Mouse (Mus musculus): ENCODE data around the gene Ccnd3.

Ccnd3 gene

GRCm38 (mm10) chr17:47516232-47516631 is 11.4 kb downstream of the Ccnd3 start:
- DNase-seq: peak; percentile 65

- peak; percentile 25 for DNase-seq
Observed at GRCm38 (mm10) chr17:47518205-47518604, 13.4 kb downstream of the Ccnd3 start.

DNA sequence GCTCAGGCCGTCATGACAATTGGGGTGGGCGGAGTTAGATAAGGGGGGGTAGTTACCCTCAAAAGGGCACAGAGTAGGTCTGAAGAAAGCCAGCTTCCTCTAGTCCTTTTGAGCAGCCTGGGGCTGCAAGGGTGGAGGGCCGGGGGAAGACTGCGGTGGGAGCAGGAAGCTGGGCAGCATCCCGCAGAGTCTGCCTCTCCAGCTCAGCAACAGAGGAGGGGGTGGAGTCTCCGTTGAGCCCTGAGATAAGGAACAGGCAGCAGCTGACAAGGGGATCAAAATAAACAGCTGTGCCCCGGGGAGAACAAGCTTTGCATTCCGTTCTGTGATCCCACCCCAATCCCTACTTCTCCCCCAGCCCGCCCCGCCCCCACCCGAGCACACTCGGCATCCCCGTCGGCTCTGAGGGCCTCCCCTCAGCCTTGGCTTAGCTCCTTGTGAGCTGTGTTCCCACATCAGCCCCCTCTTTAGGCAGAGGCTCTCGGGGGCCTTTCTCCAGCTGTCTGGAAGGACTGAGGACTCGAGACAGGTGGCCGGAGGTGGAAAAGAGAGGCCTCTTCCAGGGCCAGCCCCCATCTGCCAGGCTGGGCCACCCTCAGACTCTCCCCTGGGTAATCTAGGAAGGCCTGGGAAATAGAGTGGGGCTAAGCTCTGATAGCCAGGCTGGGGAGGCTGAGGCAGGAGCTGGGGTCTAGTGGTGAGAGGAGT is 16.9 kb downstream of the Ccnd3 start:
- peak; percentile 87 for DNase-seq

GRCm38 (mm10) chr17:47522536-47522935 is 17.7 kb downstream of the Ccnd3 start:
- DNase-seq: no peak

DNA sequence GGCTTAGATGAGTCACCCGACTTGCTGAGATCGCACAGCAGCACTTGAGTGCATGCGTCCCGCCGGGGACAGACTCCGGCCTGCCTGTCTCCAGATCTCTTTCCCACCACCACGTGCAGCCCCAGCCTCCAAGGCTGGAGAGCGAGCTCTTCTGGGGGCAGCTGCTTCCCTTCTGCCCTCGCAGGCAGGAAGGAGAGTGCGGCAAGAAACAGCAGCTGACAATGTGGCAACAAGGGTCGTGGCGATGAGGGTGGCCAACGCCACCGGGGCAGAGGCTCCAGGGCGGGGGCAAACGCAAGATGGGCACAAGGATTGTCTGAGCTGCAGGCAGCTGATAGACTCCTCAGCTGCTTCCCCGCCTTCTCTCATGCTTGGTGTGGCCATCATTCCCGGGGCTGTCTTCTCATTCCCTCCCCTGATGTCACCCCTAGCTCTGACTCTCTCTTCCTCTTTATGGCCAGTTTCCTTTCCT is 18.4 kb downstream of the Ccnd3 start:
- DNase-seq: peak; percentile 70

DNA sequence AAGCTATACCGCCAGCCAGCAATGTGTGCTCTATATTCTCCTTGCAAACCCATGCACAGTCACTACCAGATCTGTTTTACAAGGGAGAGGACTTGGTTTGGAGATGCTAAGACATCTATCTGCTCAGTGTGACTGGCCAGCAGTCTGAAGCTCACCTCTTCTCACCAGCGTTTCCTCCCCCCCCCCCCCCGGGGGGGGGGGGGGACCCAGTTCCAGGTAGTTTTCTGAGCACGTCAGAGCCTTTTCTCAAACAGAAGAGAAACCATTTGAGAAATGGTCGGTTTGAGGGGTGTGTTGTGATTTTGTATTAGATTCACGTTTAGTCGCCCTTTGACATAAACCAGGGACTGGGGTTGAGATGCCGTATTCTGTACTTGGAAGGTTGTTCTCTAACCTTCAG is 19.2 kb downstream of the Ccnd3 start:
- DNase-seq: no peak

GRCm38 (mm10) chr17:47524991-47525390 is 20.1 kb downstream of the Ccnd3 start:
- DNase-seq: no peak

GRCm38 (mm10) chr17:47526856-47527520 is 22.1 kb downstream of the Ccnd3 start:
- DNase-seq: no peak

DNA sequence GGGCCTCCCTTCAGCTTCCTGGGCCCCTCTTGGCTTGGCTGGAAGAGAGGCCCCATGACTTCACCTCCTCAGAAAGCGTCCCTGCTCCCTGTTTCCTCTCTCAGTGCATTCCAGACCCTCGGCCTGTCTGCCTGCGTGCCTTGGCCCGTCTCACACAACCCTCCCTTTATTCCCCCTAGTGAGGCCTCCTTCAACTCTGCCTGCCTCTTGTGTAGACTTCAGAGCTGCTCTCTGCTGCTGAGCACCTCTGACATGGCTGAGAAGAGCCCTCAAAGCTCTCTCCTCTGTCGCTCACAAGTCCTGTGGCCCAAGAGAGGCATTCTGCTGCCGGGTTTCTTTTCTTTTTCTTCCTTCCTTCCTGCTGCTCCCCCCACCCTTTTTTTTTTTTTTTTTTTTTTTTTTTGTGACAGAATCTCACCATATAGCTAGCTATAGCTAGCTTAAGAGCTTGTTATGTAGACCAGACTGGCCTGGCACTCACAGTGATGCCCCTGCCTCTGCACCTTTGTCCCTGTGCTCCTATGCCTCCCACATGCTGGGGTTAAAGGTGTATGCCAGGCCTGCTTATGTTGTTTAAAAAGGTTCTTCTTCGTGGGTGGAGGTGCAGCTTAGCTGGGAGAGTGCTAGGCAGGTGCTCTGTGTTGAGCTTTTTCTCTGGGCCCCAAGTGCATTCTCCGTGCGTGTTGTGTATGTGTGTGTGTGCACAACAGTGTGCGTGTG is 22.9 kb downstream of the Ccnd3 start:
- DNase-seq: peak; percentile 66

- no peak for DNase-seq
Observed at GRCm38 (mm10) chr17:47528919-47529318, 24.1 kb downstream of the Ccnd3 start.

DNA sequence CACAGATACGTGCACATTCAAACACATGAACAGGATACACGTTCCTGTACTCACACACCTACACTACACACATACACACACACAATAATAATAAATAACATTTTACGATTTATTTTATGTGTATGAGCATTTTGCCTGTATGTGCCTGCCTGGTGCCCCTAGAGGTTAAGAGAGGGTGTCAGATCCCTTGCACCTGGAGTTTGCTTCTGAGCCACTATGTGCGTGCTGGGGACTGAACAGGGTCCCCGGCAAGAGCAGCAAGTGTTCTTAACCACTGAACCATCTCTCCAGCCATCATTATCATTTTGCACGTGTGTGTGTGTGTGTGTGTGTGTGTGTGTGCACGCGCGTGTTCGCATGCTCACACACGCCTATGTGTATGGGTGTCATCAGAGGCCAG is 24.7 kb downstream of the Ccnd3 start:
- DNase-seq: no peak

GRCm38 (mm10) chr17:47531387-47531818 is 26.6 kb downstream of the Ccnd3 start:
- peak; percentile 84 for DNase-seq

DNA sequence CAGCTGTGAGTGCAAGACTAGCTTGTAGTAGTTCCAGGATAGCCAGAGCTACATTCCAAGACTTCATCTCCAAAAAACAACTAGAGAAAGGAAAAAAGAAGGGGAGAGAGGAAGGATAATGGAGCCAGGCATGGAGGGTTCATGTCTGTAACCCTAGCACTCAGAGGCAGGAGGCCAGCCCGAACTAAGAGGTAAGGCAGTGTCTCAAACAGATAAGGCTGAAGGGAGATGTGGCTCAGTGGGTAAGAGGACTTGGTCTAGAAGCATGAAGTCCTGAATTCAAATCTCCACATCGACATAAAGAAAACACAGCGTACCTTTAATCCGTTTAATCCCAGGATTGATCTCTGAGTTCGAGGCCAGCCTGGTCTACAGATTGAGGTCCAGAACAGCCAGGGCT is 27.5 kb downstream of the Ccnd3 start:
- no peak for DNase-seq

- DNase-seq: no peak
Observed at GRCm38 (mm10) chr17:47533691-47534090, 28.8 kb downstream of the Ccnd3 start.

GRCm38 (mm10) chr17:47535812-47536236 is 31.0 kb downstream of the Ccnd3 start:
- peak; percentile 79 for DNase-seq

- DNase-seq: no peak
Observed at GRCm38 (mm10) chr17:47538049-47538448, 33.2 kb downstream of the Ccnd3 start.

- DNase-seq: no peak
Observed at GRCm38 (mm10) chr17:47539128-47539527, 34.3 kb downstream of the Ccnd3 start.

GRCm38 (mm10) chr17:47542061-47542460 is 37.2 kb downstream of the Ccnd3 start:
- peak; percentile 82 for DNase-seq

DNA sequence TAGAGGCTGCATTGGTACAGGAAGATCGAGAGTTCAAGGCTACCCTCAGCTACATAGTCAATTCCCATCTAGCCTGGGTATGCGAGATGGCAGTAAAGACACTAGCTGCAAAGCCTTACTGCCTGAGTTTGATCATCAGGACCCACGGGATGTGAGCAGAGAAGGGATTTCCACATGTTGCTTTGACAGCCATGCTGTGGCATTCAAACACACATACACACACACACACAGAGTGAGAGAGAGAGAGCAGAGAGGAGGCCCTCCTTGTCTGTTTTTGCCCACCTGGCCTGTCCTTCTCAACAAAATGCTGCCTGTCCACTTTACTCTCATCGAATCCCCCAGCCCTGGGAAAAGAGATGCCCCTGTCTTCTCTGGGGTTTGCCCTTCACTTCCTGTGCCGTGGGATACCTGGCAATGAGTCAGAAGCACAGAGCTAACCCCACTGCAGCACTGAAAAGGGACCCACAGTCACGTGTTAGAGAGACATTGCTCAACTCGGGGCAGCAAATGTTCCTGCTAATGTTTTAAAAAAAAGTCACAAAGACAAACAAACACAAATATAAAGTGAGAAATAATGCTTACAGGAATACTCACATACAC is 38.3 kb downstream of the Ccnd3 start:
- peak; percentile 60 for DNase-seq

- DNase-seq: no peak
Observed at GRCm38 (mm10) chr17:47545154-47545553, 40.3 kb downstream of the Ccnd3 start.

DNA sequence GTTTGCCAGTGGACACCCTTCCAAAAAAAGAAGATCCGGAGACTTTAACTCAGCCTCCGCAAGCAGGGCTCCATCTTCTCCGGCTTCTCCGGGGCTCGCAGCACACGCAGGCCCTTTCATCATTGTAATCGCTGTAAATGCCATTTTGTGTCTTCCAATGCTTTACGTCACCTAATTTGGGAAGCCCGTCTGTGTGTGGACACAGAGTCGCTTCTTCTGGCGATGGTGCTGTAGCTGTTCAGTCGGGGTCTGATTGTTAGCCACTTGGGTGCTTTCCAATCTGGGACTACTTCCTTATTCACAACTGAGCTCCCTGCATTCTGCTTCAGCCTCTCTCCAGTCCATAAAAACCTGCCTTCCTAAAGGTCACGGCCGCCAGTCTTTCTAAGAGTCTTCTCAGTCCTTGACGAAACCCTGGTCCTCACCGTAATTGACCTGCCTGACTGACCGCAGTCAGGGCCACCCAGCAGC is 41.0 kb downstream of the Ccnd3 start:
- no peak for DNase-seq

DNA sequence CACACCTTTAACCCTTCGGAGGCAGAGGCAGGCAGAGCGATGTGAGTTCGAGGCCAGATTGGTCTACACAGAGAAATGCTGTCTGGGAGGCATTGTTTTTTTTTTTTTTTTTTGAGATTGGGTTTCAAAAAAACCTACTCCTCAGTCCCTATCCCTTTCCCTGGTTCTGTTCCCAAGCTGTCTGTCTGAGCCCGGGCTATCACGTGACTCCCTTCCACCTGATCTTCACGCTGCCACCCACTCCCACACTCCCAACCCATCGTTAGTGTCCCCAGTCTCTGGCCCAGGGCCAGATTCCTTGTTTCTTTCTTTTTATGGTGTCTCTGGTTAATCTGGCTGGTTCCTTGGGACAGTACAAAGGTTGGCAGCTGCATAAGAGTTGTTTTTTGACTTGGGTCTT is 46.2 kb downstream of the Ccnd3 start:
- no peak for DNase-seq

GRCm38 (mm10) chr17:47552994-47553393 is 48.1 kb downstream of the Ccnd3 start:
- no peak for DNase-seq

All from thymus, postnatal 4 days (tissue).